Mouse (Mus musculus) embryonic facial prominence, embryonic 11.5 days (tissue): ENCODE results near the gene Wbp2nl. TPM values are rescaled to one million over a fixed set of nuclear protein-coding genes. Genes with fewer than 3 reads are reported as not detected.

ENCODE experiments used
- polyA plus RNA-seq: library from polyadenylated mRNA; unstranded; fragments of >200 nt; fragmentation: Nextera tagmentation; extraction: Ambion mirVana; gene quantifications from 2 replicates; pipeline ENCODE4 v1.2.1, GENCODE M21; 2014

Wbp2nl gene
- polyA plus RNA-seq, 1 experiment from 2014 or later = 0.34 TPM

Other genes with a start within 250 kb of the Wbp2nl start
- gene 4930407I10Rik, start 239.8 kb upstream of the Wbp2nl start, polyA plus RNA-seq = 0.06 TPM in 1 of 2 replicates, not detected in the other
- gene Mei1, start 229.0 kb upstream of the Wbp2nl start, polyA plus RNA-seq = not detected in 2 replicates
- gene Ccdc134, start 171.0 kb upstream of the Wbp2nl start, polyA plus RNA-seq = 19.9 and 21.0 TPM in 2 replicates
- gene Srebf2, start 151.8 kb upstream of the Wbp2nl start, polyA plus RNA-seq = 105 and 109 TPM in 2 replicates
- gene Shisa8, start 86.1 kb upstream of the Wbp2nl start, polyA plus RNA-seq = 0.18 and 0.26 TPM in 2 replicates
- gene Tnfrsf13c, start 74.6 kb upstream of the Wbp2nl start, polyA plus RNA-seq = 0.42 TPM in 1 of 2 replicates, not detected in the other
- 86.4 and 92.5 TPM in 2 replicates for gene Cenpm, start 54.2 kb upstream of the Wbp2nl start, polyA plus RNA-seq
- gene 1500009C09Rik, start 46.6 kb upstream of the Wbp2nl start, polyA plus RNA-seq = 0.35 and 0.45 TPM in 2 replicates
- gene Sept3, start 24.1 kb upstream of the Wbp2nl start, polyA plus RNA-seq = 66.3 and 66.7 TPM in 2 replicates
- 26.9 and 30.6 TPM in 2 replicates for gene Naga, start 40.0 kb downstream of the Wbp2nl start, polyA plus RNA-seq
- gene Pheta2, start 40.0 kb downstream of the Wbp2nl start, polyA plus RNA-seq = 3.6 and 3.7 TPM in 2 replicates
- gene Smdt1, start 40.0 kb downstream of the Wbp2nl start, polyA plus RNA-seq = 214 and 227 TPM in 2 replicates
- gene Ndufa6, start 55.4 kb downstream of the Wbp2nl start, polyA plus RNA-seq = 271 and 281 TPM in 2 replicates
- gene Cyp2d22, start 81.3 kb downstream of the Wbp2nl start, polyA plus RNA-seq = 1.4 and 2.2 TPM in 2 replicates
- not detected in 2 replicates for gene Cyp2d11, start 95.1 kb downstream of the Wbp2nl start, polyA plus RNA-seq
- gene Cyp2d10, start 108.2 kb downstream of the Wbp2nl start, polyA plus RNA-seq = not detected in 2 replicates
- gene Cyp2d9, start 134.5 kb downstream of the Wbp2nl start, polyA plus RNA-seq = not detected in 2 replicates